Mouse (Mus musculus) liver, embryonic 14.5 days (tissue): ENCODE results near the gene Klhdc8a.

Experiments used
- CTCF ChIP-seq: IDR thresholded peaks from 2 replicates; pipeline ENCODE4 v1.5.1; 2016; ENCODE audit warnings: antibody characterized with exemption, low read depth, control low read depth
- EP300 ChIP-seq: IDR thresholded peaks from 2 replicates; pipeline ENCODE4 v1.6.1; 2016; ENCODE audit warnings: antibody characterized with exemption, low read depth

DNA sequence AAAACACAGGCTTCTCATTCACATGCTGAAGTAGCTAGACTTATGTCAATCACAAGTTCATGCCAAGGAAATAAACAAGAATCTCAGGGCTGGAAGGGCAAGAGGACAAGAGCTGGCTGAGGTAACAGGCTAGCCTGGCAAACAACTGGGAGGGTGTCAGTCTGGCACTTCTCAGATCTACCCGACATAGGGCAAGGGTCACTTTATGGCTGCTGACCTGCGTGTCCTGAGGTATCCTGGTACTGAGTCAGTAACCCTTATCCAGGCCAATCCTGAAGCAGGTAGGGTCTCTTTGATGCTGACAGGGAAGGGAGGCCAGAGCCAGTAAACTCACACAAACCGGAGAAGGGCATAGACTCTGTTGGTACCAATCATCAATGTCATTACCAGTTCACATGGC, 30.1 kb downstream of the Klhdc8a start:
- no peak for TF ChIP-seq CTCF
- TF ChIP-seq EP300 = no peak
